Mouse (Mus musculus) hindbrain, embryonic 13.5 days (tissue): Measurements from ENCODE around the gene Wdr45b. TPM values are rescaled to one million over a fixed set of nuclear protein-coding genes. Genes with fewer than 3 reads are reported as not detected.
"Not testable (repeated sequence)": the region's sequence is repeated elsewhere in the genome, so short reads cannot be mapped to it uniquely, and the experiment has no call there.

Experiments used
- ATAC-seq: fragments of 200-750 bp; cut with Nextera tagmentation; 2 replicates; pipeline ENCODE4 v1.8.0; 2017; ENCODE audit warnings: moderate TSS enrichment; ENCODE audit not compliant: low FRiP score
- H3K27ac ChIP-seq: fragments of 300-500 bp; sonication (generic); 2 replicates; pipeline ENCODE4 v1.5.1; 2015; ENCODE audit warnings: inconsistent platforms, mild to moderate bottlenecking, moderate library complexity
- H3K27me3 ChIP-seq: fragments of 300-500 bp; sonication (generic); 2 replicates; pipeline ENCODE4 v1.6.1; 2015; ENCODE audit warnings: mild to moderate bottlenecking, inconsistent platforms
- H3K36me3 ChIP-seq: fragments of 300-500 bp; sonication (generic); 2 replicates; pipeline ENCODE4 v1.6.1; 2015; ENCODE audit warnings: mild to moderate bottlenecking, inconsistent platforms
- H3K4me1 ChIP-seq: fragments of 300-500 bp; sonication (generic); replicated peaks from 2 replicates; pipeline ENCODE4 v1.6.1; 2015; ENCODE audit warnings: inconsistent platforms
- H3K4me2 ChIP-seq: fragments of 300-500 bp; sonication (generic); 2 replicates; pipeline ENCODE4 v1.6.1; 2015; ENCODE audit warnings: inconsistent platforms, mild to moderate bottlenecking, moderate library complexity
- H3K4me3 ChIP-seq: fragments of 300-500 bp; sonication (generic); 2 replicates; pipeline ENCODE4 v1.5.1; 2015; ENCODE audit warnings: mild to moderate bottlenecking, inconsistent platforms
- H3K9ac ChIP-seq: fragments of 300-500 bp; sonication (generic); 2 replicates; pipeline ENCODE4 v1.6.1; 2015; ENCODE audit warnings: mild to moderate bottlenecking, inconsistent platforms
- H3K9me3 ChIP-seq: fragments of 300-500 bp; sonication (generic); 2 replicates; pipeline ENCODE4 v1.6.1; 2016; ENCODE audit warnings: inconsistent platforms
- WGBS: fragments of 180-500 bp; shearing (Covaris S2); methylation state at CpG from one replicate; pipeline ENCODE4 v1.1.7; 2015; 5-methylcytosine and 5-hydroxymethylcytosine counted together
- microRNA-seq: library from miRNA; unstranded; fragments of <30 nt; microRNA quantifications from one replicate; pipeline ENCODE4, GENCODE M21; 2016
- polyA plus RNA-seq: library from polyadenylated mRNA; unstranded; fragments of >200 nt; fragmentation: Nextera tagmentation; extraction: Ambion mirVana; gene quantifications from 2 replicates; pipeline ENCODE4 v1.2.1, GENCODE M21; 2015

Wdr45b gene
- polyA plus RNA-seq, 1 experiment from 2014 or later: 84.7 TPM

DNA sequence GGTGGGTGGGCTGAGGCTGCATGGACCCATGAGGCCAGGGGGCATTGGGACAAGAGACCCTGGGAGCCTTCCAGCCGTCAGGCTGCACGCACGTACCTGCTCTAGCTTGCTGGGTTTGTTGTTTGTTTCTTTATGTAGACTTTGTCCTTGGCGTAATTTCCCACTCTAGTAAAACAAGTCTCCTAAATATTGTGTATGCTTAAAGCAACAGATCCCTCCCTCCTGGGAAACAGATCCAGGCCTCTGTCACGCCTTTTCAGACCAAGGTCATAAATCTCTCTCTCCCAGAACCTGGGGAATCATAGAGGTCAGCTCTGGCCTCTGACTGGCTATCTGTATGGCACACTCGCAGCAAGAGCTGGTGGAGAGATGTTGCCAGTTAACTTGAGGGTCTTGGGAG lies 46.5 kb downstream of the Wdr45b start:
- ATAC-seq, H3K9ac ChIP-seq: not testable (repeated sequence)
- 97% methylated on average over 6 of the region's 6 CpGs for WGBS

DNA sequence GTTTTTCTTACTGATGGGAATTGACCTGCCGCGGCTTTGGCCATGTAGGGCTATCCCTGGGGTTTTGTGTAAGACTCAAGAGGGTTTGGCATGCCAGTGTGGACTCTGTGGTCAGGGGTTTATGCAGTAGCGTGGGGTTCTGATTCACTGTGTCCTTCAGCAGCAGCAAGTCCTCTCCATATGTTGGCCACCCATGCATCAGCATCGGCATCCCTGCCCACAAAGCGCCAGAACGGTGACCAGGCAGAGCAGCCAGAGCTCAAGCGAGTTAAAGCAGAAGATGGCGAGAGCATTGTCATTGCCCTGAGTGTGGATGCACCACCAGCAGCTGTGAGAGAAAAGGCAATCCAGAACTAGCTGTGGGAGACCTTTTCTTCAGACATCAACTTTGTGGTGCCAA lies 47.6 kb downstream of the Wdr45b start:
- no peak for ATAC-seq
- Histone ChIP-seq H3K27me3 (no peaks in the 10 kb centered on the region), H3K9ac (no peak overlapping the region), H3K9me3 (peaks cover 7% of the 10 kb centered on the region; the same call in 1 of the 2 replicates), H3K4me2 (no peak overlapping the region), H3K4me1 (no peaks in the 10 kb centered on the region), H3K27ac (no peak overlapping the region), H3K36me3 (peaks cover 77% of the 10 kb centered on the region), H3K4me3 (no peak overlapping the region)
- 97% methylated on average over 8 of the region's 8 CpGs for WGBS

More for the DNA sequence above, 46.5 kb downstream of the Wdr45b start:
- not testable (repeated sequence) for H3K4me3 ChIP-seq, H3K4me2 ChIP-seq, H3K27ac ChIP-seq, H3K27me3 ChIP-seq, H3K4me1 ChIP-seq, H3K9me3 ChIP-seq
- H3K36me3 ChIP-seq: peaks cover 66% of the 10 kb centered on the region

DNA sequence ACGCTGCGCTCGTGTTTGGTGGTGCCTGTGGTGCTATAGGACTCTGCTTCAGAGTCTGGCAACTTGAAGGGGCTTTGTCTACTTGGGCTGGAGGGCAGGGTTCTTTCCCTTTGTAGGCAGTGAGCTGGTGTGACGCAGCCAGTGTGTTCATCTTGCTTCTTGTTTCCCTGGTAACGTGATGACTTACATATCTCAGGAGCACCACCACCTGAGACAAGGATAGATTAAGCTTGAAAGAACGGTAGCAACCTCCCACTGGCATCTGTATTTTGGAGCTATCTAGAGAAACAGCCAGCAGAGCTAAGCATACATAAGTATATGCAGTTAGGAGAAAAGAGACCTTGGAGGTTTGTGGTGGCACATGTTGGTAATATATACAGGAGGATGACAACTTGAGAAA lies 48.9 kb downstream of the Wdr45b start:
- H3K27me3 ChIP-seq: no peaks in the 10 kb centered on the region
- ATAC-seq: no peak
- 89% methylated on average over 6 of the region's 6 CpGs for WGBS

DNA sequence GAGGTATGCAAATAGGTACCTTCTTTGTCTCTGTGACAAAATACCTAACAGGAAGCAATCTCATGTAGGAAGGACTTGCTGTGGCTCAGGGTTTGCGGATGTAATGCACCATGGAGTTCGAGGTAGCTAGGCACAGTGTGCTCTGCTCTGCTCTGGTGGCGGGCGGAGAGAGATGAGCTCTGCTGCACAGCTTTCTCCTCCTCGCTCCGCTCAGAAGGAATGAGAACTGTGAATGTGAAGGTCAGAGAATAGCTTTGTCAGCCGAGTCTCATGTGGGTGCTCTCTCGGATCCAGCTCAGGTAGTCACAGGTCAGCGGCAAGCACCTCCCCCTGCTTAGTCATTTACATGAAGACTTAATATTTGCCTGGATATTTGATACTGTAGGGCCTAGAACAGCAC lies 54.0 kb downstream of the Wdr45b start:
- ATAC-seq: no peak
- peaks cover 90% of the 10 kb centered on the region for H3K36me3 ChIP-seq
- 94% methylated on average over 9 of the region's 9 CpGs for WGBS

More for the DNA sequence above, 48.9 kb downstream of the Wdr45b start:
- Histone ChIP-seq H3K9ac (no peak overlapping the region), H3K4me1 (no peaks in the 10 kb centered on the region), H3K9me3 (peaks cover 4% of the 10 kb centered on the region; the same call in 1 of the 2 replicates), H3K4me3 (no peak overlapping the region), H3K27ac (no peak overlapping the region; the same call in 1 of the 2 replicates), H3K4me2 (no peak overlapping the region), H3K36me3 (peaks cover 83% of the 10 kb centered on the region)

DNA sequence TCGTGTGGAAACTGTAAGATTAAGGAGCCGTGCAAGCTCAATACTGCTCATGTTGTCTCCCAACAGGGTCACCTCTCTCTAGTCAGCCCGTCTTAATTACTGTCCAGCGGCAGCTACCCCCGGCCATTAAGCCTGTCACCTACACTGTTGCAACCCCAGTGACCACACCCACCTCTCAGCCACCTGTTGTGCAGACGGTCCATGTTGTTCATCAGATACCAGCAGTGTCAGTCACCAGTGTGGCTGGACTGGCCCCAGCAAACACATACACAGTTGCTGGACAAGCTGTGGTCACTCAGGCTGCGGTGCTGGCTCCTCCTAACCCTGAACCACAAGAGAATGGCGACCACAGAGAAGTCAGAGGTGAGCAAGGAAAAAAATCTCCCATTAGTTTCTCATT lies 55.8 kb downstream of the Wdr45b start:
- H3K9ac ChIP-seq: no peak overlapping the region
- H3K36me3 ChIP-seq: peaks cover 89% of the 10 kb centered on the region
- no peaks in the 10 kb centered on the region for H3K27me3 ChIP-seq
- H3K4me1 ChIP-seq: no peaks in the 10 kb centered on the region
- WGBS: 93% methylated on average over 8 of the region's 8 CpGs
- H3K9me3 ChIP-seq: no peaks in the 10 kb centered on the region
- H3K27ac ChIP-seq: no peak overlapping the region
- ATAC-seq: no peak
- H3K4me2 ChIP-seq: no peak overlapping the region
- H3K4me3 ChIP-seq: no peak overlapping the region

More for the DNA sequence above, 54.0 kb downstream of the Wdr45b start:
- Histone ChIP-seq H3K4me1 (no peaks in the 10 kb centered on the region), H3K4me2 (no peak overlapping the region), H3K9me3 (no peaks in the 10 kb centered on the region), H3K27me3 (no peaks in the 10 kb centered on the region), H3K4me3 (no peak overlapping the region), H3K27ac (no peak overlapping the region), H3K9ac (no peak overlapping the region)

- Histone ChIP-seq H3K27me3 (no peaks in the 10 kb centered on the region), H3K27ac (no peak overlapping the region), H3K36me3 (peaks cover 79% of the 10 kb centered on the region), H3K4me3 (no peak overlapping the region), H3K4me2 (no peak overlapping the region), H3K4me1 (no peaks in the 10 kb centered on the region), H3K9ac (no peak overlapping the region; the same call in 1 of the 2 replicates), H3K9me3 (no peaks in the 10 kb centered on the region)
- WGBS: 95% methylated on average over 5 of the region's 5 CpGs
- no peak for ATAC-seq
These were observed 59.5 kb downstream of the Wdr45b start for GRCm38 (mm10) chr11:121294771-121295170.

- no peak overlapping the region for H3K27ac ChIP-seq
- H3K9me3 ChIP-seq: no peaks in the 10 kb centered on the region
- H3K4me3 ChIP-seq: no peak overlapping the region
- no peak overlapping the region for H3K4me2 ChIP-seq
- H3K4me1 ChIP-seq: no peaks in the 10 kb centered on the region
- 93% methylated on average over 3 of the region's 3 CpGs for WGBS
- H3K27me3 ChIP-seq: no peaks in the 10 kb centered on the region
- no peak overlapping the region for H3K9ac ChIP-seq
- no peak for ATAC-seq
- H3K36me3 ChIP-seq: peaks cover 81% of the 10 kb centered on the region
These were observed 64.4 kb downstream of the Wdr45b start for GRCm38 (mm10) chr11:121289859-121290258.

GRCm38 (mm10) chr11:121282911-121283310 lies 71.3 kb downstream of the Wdr45b start:
- Histone ChIP-seq H3K27ac (no peak overlapping the region), H3K4me1 (peaks cover 6% of the 10 kb centered on the region; the same call in 1 of the 2 replicates), H3K36me3 (peaks cover 30% of the 10 kb centered on the region), H3K9ac (no peak overlapping the region), H3K27me3 (no peaks in the 10 kb centered on the region), H3K9me3 (no peaks in the 10 kb centered on the region), H3K4me2 (no peak overlapping the region), H3K4me3 (no peak overlapping the region)
- WGBS: 90% methylated on average over 6 of the region's 6 CpGs
- no peak for ATAC-seq

DNA sequence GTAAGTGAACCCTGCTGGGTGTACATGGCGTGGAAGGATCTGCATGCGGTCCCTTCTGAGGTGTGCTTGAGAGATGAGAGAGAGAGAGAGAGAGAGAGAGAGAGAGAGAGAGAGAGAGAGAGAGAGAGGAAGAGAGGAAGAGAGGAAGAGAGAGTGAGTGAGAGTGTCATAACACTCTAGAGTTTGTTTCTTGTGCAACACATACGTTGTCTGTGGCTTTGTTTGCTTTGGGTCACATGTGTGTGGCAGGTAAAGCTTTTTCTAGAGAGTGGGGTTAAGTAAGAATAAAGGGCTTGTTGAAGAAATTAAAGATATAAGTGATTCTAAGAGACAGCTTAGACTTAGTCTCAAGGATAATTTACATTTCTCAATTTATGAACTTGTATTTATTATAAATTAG lies 76.2 kb downstream of the Wdr45b start:
- H3K36me3 ChIP-seq: peaks cover 8% of the 10 kb centered on the region
- H3K4me3 ChIP-seq: no peak overlapping the region
- H3K4me2 ChIP-seq: no peak overlapping the region
- peaks cover 10% of the 10 kb centered on the region; the same call in 1 of the 2 replicates for H3K4me1 ChIP-seq
- no peak overlapping the region for H3K9ac ChIP-seq
- no peaks in the 10 kb centered on the region for H3K27me3 ChIP-seq
- ATAC-seq: no peak
- H3K9me3 ChIP-seq: no peaks in the 10 kb centered on the region
- no peak overlapping the region for H3K27ac ChIP-seq
- WGBS: 92% methylated on average over 3 of the region's 3 CpGs

GRCm38 (mm10) chr11:121277516-121277915 lies 76.7 kb downstream of the Wdr45b start:
- peaks cover 10% of the 10 kb centered on the region; the same call in 1 of the 2 replicates for H3K4me1 ChIP-seq
- no peak overlapping the region for H3K4me2 ChIP-seq
- H3K27me3 ChIP-seq: no peaks in the 10 kb centered on the region
- no peak for ATAC-seq
- no peak overlapping the region for H3K9ac ChIP-seq
- WGBS: 90% methylated on average over 8 of the region's 8 CpGs
- H3K4me3 ChIP-seq: no peak overlapping the region
- no peak overlapping the region for H3K27ac ChIP-seq
- no peaks in the 10 kb centered on the region for H3K9me3 ChIP-seq
- H3K36me3 ChIP-seq: peaks cover 12% of the 10 kb centered on the region

Small RNAs within 50 kb of the gene (microRNA-seq; reads per million reads assigned to microRNA genes)
- gene Mir7236: not detected

Other genes starting within 250 kb of the Wdr45b start
- not detected in 2 replicates for gene Tex19.2, start 235.8 kb downstream of the Wdr45b start, polyA plus RNA-seq
- not detected in 2 replicates for gene Tex19.1, start 208.3 kb downstream of the Wdr45b start, polyA plus RNA-seq
- 0.19 and 0.30 TPM in 2 replicates for gene Uts2r, start 194.2 kb downstream of the Wdr45b start, polyA plus RNA-seq
- gene Hexdc, start 150.0 kb downstream of the Wdr45b start, polyA plus RNA-seq: 17.8 and 20.5 TPM in 2 replicates
- 23.9 and 24.2 TPM in 2 replicates for gene Ogfod3, start 149.7 kb downstream of the Wdr45b start, polyA plus RNA-seq
- 39.3 and 42.2 TPM in 2 replicates for gene Cybc1, start 125.1 kb downstream of the Wdr45b start, polyA plus RNA-seq
- 94.8 and 95.5 TPM in 2 replicates for gene Narf, start 117.2 kb downstream of the Wdr45b start, polyA plus RNA-seq
- gene Foxk2, start 94.5 kb downstream of the Wdr45b start, polyA plus RNA-seq: 12.1 and 12.2 TPM in 2 replicates
- 7.7 and 8.2 TPM in 2 replicates for gene Rab40b, start 33.8 kb upstream of the Wdr45b start, polyA plus RNA-seq
- gene Fn3krp, start 67.0 kb upstream of the Wdr45b start, polyA plus RNA-seq: 10.4 and 11.3 TPM in 2 replicates
- 3.6 and 5.2 TPM in 2 replicates for gene Fn3k, start 80.5 kb upstream of the Wdr45b start, polyA plus RNA-seq
- gene Tbcd, start 97.5 kb upstream of the Wdr45b start, polyA plus RNA-seq: 58.8 and 59.0 TPM in 2 replicates
- gene Zfp750, start 164.9 kb upstream of the Wdr45b start, polyA plus RNA-seq: 0.44 and 0.71 TPM in 2 replicates